Mouse (Mus musculus): ENCODE data around the gene Zdhhc21.
A peak's percentile ranks its signal among the peaks of the same experiment; 100 is the strongest.

Gene Zdhhc21

GRCm38 (mm10) chr4:82859131-82860125 is at the start of gene Zdhhc21:
Gene Zdhhc21 (minus strand): TSS chr4:82859958.
- DNase-seq: peak; percentile 78

DNA sequence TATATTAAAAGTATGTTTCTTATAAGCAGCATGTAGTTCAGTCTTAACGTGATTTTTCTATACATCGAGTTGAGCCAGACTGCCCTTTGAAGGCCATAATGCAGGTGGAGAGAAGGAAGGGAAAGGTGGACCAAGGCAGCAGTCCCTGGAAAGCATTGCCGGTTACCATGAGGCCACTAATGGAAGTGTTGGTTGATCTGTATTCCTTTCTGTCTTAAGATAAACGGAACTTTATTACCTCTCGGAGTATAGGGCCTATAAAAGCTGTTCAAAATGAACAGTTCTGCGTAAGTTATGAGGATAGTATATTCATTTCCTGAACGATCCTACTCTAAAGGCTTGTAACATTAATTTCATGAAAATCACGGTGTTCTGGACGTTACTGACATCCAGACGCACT is 35.5 kb upstream of the Zdhhc21 start:
- DNase-seq: no peak

- DNase-seq: no peak
These were observed 32.5 kb upstream of the Zdhhc21 start for GRCm38 (mm10) chr4:82892247-82892646.

DNA sequence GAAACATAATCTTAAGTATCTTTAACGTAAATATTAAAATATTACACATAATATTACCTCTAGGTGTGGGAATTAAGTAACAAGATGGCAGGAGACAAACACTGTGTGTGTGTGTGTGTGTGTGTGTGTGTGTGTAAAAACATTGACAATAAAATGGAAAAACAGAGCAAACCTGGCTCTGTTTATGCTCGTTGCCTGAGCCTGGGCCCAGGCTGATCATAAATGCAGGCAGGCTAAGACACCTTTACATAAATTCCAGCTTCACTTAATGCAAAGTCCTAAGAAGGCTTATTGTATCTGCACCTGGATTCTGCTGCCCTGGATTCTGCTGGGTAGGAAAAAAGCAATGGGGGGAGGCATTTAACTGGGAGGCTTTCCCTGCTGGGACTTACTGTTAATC is 31.8 kb upstream of the Zdhhc21 start:
- DNase-seq: no peak

GRCm38 (mm10) chr4:82891049-82891448 is 31.3 kb upstream of the Zdhhc21 start:
- DNase-seq: no peak

- no peak for DNase-seq
These were observed 30.8 kb upstream of the Zdhhc21 start for GRCm38 (mm10) chr4:82890585-82890984.

GRCm38 (mm10) chr4:82886148-82886547 is 26.4 kb upstream of the Zdhhc21 start:
- no peak for DNase-seq

- peak; percentile 8 for DNase-seq
These were observed 25.8 kb upstream of the Zdhhc21 start for GRCm38 (mm10) chr4:82885535-82885913.

GRCm38 (mm10) chr4:82884636-82885534 is 25.1 kb upstream of the Zdhhc21 start, which contains the start of gene Cer1:
Gene Cer1 (minus strand): TSS chr4:82885148.
- DNase-seq: no peak

GRCm38 (mm10) chr4:82882500-82882899 is 22.7 kb upstream of the Zdhhc21 start:
- peak; percentile 40 for DNase-seq

DNA sequence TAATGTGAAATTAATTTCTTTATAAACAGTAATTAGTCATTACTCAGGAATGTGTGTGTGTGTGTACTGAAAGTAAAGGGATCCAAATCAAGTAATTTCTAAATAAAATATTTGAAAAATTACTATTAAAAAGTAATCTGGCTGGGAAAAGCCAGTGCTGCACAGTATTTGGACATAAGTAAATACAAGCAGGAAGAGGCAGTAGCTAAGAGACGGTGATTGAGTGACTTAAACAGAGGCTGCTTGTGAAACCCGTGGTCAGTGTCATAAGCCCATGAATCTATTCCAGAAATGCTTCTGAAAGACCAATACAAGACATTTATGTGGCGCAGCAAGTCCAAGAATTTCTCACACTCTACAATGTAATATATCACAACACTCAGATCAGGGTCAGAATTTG is 21.6 kb upstream of the Zdhhc21 start:
- peak; percentile 46 for DNase-seq

DNA sequence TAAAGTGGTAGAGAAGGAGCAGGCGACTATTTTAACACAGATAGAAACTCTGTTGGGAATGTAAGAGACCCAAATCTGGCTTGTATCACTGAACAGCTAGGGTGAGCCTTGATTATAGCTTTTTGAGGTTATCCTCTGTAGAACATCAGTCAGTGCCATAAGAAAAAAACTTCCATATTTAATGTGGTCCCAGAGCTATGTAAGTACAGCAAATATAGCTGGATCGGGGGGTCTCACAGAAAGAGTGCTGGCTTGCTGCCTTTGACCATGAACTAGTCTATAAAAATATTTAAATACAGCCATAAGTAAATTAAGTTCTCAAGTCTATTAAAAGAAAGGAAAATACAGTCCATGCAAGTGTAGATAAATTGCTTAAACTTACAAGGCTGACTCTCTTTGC is 20.5 kb upstream of the Zdhhc21 start:
- DNase-seq: no peak

- DNase-seq: peak; percentile 43
These were observed 19.4 kb upstream of the Zdhhc21 start for GRCm38 (mm10) chr4:82879152-82879551.

DNA sequence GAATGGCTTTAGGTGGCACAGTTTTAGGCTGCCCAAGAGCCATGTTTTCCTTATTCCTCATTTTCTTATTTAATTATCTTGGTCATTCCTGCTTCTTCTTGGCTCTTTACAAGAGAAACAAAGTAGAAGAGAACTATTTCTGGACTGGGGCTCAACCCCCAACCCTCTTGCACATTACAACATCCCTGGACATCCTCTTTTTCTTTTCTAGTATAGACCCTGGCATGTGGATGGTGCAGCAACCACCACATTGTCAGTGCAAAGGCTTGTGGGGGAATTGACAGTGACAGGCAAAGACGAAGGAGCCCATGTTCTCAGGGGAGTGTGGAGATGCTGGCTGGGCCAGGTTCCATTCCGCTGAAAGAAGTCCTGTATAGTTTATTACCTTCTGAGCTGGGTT is 16.9 kb upstream of the Zdhhc21 start:
- DNase-seq: no peak

GRCm38 (mm10) chr4:82875532-82875931 is 15.8 kb upstream of the Zdhhc21 start:
- peak; percentile 49 for DNase-seq

GRCm38 (mm10) chr4:82874791-82875190 is 15.0 kb upstream of the Zdhhc21 start:
- DNase-seq: no peak

DNA sequence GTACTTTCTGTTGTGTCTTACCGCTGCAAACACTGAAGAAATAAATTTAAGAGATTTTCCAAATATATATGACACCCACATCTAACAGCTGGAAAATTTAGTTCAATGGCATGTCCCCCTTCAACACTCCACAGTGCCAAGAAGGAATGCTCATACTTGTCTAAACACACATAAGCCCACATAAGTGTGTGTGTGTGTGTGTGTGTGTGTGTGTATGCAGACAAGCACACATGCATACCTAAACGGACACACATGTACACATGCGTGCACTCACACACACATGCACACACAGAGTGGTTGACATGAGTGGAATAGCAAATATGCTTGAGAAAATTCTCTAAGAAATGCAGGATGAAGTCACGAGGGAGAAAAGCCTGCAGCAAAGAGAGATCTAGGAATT is 12.8 kb upstream of the Zdhhc21 start:
- no peak for DNase-seq

- no peak for DNase-seq
These were observed 12.4 kb upstream of the Zdhhc21 start for GRCm38 (mm10) chr4:82872121-82872520.

DNA sequence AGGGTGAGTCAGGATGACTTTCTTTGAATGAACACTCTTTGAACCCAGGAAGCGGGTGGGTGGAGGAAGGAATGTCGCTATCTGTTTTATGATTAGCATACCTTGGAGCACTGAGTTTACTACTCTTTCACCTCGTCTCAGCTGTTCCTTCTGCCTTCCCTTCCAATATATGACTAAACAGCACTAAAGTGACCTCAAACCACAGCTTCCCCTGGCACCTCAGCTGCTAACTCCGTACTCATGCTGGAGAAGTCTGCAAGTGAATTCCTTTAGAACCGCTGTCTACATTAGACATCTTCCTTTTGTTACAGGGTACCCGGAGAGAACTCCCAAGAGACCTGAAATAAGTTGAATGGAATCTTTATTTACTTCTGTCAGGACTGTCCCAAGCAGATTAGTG is 11.2 kb upstream of the Zdhhc21 start:
- DNase-seq: peak; percentile 7

- DNase-seq: no peak
These were observed 8.1 kb upstream of the Zdhhc21 start for GRCm38 (mm10) chr4:82867731-82868445.

DNA sequence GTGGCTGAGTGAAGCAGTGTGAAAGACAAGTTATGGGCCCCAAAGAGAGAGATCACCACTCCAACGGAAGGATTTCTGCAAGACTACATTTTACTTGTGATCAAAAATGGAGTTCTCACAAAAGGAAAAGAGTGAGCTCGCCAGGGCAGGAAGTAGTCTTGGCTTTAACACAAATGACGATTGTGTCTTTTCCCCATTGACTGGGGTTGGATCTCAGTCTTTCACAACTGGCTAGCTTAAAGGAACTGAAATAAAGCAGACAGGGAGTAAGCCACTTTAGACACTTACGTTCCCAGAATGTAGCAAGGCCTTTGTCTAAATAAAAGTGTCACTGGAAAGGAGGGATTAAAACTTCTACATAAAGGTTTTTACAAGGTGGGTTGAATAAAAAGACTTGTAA is 7.4 kb upstream of the Zdhhc21 start:
- DNase-seq: peak; percentile 3

GRCm38 (mm10) chr4:82864974-82865699 is 5.4 kb upstream of the Zdhhc21 start:
- no peak for DNase-seq
